Mouse (Mus musculus) C2C12 (cell line): ENCODE results near the gene Radil.

Source experiments
- CTCF ChIP-seq: IDR thresholded peaks from one replicate; pipeline ENCODE4 v1.5.1; 2011; ENCODE audit not compliant: control insufficient read depth, insufficient read depth, insufficient read length
- MAX ChIP-seq: IDR thresholded peaks from one replicate; pipeline ENCODE4 v1.6.1; 2011; ENCODE audit warnings: mild to moderate bottlenecking, control low read depth
- MYOG ChIP-seq: IDR thresholded peaks from one replicate; pipeline ENCODE4 v1.6.1; 2011; ENCODE audit not compliant: control insufficient read depth, insufficient read length; ENCODE audit errors: extremely low read depth

- TF ChIP-seq MAX (no peak), CTCF (no peak), MYOG (no peak)
Measured at GRCm38 (mm10) chr5:142549441-142549840, 1.5 kb downstream of the Radil start.
